Mouse (Mus musculus) adrenal gland, postnatal 10 days (tissue): ENCODE results near the gene Rgl3. TPM values are rescaled to one million over a fixed set of nuclear protein-coding genes. Genes with fewer than 3 reads are reported as not detected.

Experiments
- DNase-seq: peaks from one replicate; pipeline ENCODE4 v3.0.0; 2021; ENCODE audit warnings: mixed read lengths
- long read RNA-seq, 2 experiments: library from polyadenylated mRNA; stranded (forward); transcript quantifications; one replicate each; pipeline ENCODE4 v2.0.0; 2021
- total RNA-seq, 2 experiments: library from RNA; stranded (reverse); gene quantifications; 2 replicates each; pipeline ENCODE4 v1.2.3; 2021

Gene Rgl3
- 10 to 100 TPM; 16.2 to 23.0 TPM for total RNA-seq
- long read RNA-seq, experiment 1, partial matches to known transcripts: 2 of 5 reads
- long read RNA-seq, experiment 1, other reads (novel, unspliced or antisense): 0 of 5 reads
- long read RNA-seq, experiment 2, transcript Rgl3-201 (19 exons, 2,543 nt): major isoform, 8 of 17 reads
- long read RNA-seq, experiment 2, partial matches to known transcripts: 1 of 17 reads
- long read RNA-seq, experiment 2, other reads (novel, unspliced or antisense): 6 of 17 reads

DNA sequence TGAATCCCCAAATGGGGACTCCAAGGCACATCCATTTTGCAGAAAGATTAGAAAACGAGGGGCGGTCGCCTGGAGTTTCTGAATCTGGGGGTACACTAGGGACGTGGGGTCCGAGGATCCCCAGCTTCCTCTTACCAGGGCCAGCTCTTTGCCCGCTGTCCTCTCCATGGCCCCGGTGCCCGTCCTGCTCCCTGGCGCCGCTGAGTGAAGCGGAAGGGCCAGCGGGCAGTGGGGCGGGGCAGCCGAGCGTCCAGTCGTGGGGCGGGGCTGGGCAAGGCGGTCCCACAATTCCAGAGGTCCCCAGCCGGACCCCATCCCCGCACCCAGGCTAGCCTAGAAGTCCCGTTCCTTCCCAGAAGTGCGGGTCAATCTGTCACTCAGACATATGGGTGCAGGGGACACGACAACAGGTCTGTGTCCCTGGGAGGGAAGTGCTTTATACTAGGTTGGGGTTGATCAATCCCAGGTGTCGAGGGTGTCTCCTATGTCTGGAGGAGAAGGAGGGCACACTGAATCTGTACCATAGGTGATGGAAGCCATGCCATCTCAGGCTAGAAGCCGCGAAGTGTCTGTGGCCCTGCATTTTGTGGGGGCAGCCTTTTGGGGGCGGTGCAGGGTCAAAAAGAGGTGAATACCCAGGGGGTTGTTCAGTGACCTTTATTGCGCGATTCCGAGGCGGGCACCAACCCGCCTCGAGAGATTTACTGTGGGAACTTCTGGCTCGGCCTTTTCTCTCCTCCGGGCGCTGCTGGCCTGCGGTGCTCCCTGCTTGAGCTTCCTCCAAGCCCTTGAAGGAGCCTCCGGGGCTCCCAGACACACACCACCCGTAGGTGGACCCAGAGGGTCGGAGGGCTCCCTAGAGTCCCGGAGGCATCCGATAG, at the start of gene Rgl3:
Rgl3 (minus strand) TSS at position 217 of the 881 bp plus-strand sequence.
- peak; percentile 87 for DNase-seq

DNA sequence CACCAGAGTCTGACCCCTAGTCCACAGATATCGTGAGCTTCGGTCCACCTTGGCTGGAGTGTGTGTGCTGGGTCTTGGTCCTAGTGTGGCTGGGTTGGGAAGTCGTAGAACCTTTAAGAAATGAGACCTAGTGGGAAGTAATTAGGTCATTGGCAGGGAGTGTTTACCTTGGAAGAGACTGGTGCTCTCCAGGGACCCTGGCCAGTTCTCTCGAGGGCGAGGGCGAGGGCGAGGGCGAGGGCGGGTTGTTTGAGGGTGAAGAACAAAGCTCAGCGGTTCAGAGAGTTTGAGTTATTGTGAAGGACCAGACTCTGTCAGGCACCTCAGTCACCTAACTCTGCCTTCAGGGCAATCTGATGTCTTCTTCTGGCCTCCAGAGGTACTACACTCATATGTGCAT, 48.6 kb upstream of the Rgl3 start:
- DNase-seq: peak; percentile 61

DNA sequence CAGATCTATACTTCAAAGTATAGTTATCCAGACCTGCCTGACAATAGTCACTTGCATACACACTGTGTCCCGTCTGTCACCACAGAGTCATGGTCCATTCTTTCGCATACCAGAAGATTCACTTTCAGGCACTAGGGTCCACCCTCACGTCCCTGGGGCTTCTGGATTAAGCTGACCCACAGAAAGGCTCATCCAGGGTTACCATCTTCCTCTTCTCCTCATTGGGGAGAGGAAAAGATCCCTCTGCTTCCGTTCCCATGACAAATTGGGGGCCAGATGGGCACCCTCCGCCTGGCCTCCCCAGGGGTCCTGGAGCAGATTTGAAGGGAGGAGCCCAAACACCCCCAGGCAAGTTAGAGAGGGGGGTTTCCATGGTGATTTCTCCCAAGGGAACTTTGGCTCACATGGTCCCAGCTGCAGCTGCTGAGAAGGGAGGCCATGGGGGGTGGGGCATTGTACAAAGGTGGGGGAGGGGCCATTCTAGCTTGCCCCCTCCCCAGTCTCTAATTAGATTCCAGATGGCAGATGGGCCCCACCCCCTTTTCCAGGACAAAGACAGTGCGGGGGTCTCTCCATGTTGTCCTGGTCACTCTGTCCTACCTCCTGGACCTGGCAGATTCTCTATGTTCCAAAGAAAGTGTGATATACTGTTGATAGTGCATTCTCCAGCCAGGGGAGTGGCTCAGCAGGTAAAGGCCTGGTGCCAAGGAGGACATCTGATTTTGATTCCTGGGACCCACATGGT, 46.2 kb upstream of the Rgl3 start:
- DNase-seq: no peak

- no peak for DNase-seq
Observed at GRCm38 (mm10) chr9:22030386-22030785, 41.1 kb upstream of the Rgl3 start.

DNA sequence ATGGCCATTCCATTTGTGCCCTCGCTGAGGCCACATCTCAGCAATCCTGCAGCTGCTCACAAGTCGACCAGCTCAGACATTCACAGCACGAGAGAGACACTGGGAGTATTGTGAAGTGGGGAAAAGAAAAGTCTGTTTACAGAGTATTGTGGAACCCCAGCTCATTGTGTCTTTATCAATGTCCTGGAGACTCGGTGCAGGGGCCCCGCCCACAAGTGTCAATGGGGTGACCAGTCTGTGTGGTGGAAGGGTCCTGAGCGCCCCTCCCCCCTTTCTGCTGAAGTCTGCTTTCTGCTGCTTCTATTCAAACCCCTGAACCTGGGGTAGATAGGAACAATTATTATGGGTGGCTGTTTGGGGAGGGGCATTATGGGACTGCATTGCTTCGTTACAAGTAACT, 39.2 kb upstream of the Rgl3 start:
- no peak for DNase-seq

GRCm38 (mm10) chr9:22024592-22024991, 35.3 kb upstream of the Rgl3 start:
- no peak for DNase-seq

- no peak for DNase-seq
Observed at GRCm38 (mm10) chr9:22017208-22017825, 28.1 kb upstream of the Rgl3 start.

DNA sequence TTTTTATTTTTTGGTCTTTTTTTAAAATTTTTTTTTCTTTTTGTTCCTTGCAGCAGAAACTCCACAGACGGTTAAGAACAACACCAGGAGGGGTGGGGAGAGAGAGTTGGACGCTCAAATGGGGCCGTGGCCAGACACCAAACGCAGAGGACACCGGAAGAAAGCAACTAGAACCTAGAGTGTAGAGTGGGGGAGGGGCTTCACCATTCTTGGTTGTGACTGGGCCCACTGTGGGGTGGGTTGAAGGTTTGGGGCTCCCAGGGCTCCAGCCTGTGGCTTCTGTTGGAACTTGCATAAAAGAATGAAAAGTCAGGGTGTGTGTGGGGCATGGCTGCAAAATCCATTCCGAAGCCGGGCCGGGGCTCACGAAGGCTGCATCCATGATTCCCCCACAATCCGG, 27.0 kb upstream of the Rgl3 start:
- DNase-seq: no peak

GRCm38 (mm10) chr9:22012731-22013130, 23.5 kb upstream of the Rgl3 start:
- no peak for DNase-seq

GRCm38 (mm10) chr9:22011055-22011454, 21.8 kb upstream of the Rgl3 start:
- DNase-seq: no peak

GRCm38 (mm10) chr9:22004546-22004945, 15.3 kb upstream of the Rgl3 start:
- no peak for DNase-seq

GRCm38 (mm10) chr9:22003163-22003554, 13.9 kb upstream of the Rgl3 start:
- DNase-seq: no peak

- DNase-seq: peak; percentile 99
Observed at GRCm38 (mm10) chr9:22002194-22003162, 13.2 kb upstream of the Rgl3 start, which contains the start of the genes Ccdc151 and Prkcsh. TSS of gene Ccdc151 (minus strand) at chr9:22002634. TSS of gene Prkcsh (plus strand) at chr9:22002806.

DNA sequence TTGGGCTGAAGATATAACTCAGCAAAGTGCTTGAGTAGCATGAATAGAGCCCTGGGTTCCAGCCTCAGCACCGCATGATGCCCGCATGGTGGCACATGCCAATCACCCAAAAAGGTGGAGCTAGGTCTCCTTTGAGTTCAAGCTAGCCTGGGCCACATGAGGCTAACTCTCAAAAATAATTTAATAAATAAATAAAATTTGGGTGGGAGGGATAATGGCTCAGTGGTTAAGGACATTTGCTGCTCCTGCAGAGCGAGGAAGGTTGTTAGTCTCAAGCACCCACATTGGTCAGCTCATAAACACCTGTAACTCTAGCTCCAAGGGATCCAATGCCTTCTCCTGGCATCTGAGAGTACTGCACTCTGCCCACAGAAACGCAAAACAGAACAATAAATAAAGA, 12.4 kb upstream of the Rgl3 start:
- DNase-seq: no peak

DNA sequence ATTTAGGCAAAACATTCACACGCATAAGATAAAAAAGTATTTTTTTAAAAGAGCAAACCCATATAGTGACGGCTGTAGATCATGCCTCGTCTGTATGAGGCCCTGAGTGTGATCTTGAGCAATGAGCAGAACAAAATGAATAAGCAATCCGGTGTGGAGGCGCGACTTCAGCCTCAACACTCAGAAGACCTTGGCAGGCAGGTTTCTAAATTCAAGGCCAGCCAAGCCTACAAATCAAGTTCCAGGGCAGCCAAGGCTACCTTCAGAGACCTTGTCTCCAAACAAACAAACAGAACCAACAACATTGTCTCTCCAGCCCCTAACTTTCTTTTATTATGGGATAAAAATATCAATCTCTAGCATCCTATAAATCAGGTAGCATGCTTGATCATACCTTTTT, 11.1 kb upstream of the Rgl3 start:
- DNase-seq: peak; percentile 49

GRCm38 (mm10) chr9:21996178-21996867, 7.1 kb upstream of the Rgl3 start:
- no peak for DNase-seq

DNA sequence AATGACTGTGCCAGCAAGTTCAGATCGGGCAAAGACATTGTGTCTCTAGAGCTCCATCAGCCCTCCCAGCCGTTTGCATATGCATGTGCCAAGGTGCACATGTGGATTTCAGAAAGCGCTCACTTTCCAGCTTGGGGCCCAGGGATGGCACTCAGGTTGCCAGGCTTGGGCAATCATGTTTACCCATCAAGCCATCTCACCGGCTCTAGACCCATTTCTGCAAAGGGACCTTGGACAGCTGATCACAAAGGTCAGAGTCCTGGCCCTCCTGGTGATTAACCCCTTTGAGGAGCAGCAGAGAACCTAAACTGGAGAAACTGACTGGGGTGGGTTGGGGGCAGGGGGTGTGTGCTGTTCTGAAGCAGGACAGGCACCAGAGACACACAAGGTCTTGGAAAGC, 3.0 kb upstream of the Rgl3 start:
- no peak for DNase-seq

GRCm38 (mm10) chr9:21988421-21989101, 685 bp downstream of the Rgl3 start:
- DNase-seq: peak; percentile 47

- peak; percentile 61 for DNase-seq
Observed at GRCm38 (mm10) chr9:21987592-21988342, 1.5 kb downstream of the Rgl3 start.
